Mouse (Mus musculus): ENCODE results near the gene Spryd7.
A peak's percentile ranks its signal among the peaks of the same experiment; 100 is the strongest.

The Spryd7 gene

GRCm38 (mm10) chr14:61529533-61529932 is 27.2 kb downstream of the Spryd7 start:
- H3K4me1 ChIP-seq (replicated peaks; ENCODE audit: low read depth, low read length), result peaks cover 27% of the 10 kb centered on the region
- no peaks in the 10 kb centered on the region for H3K27me3 ChIP-seq (ENCODE audit: insufficient read depth, low read length)
- H3K4me3 ChIP-seq (replicated peaks; ENCODE audit: low read length), result no peak overlapping the region
- no peak for TF ChIP-seq NANOG (IDR thresholded peaks at IDR 0.05; ENCODE audit: borderline replicate concordance, low read length)
- TF ChIP-seq CTCF (conservative IDR thresholded peaks at IDR 0.05; ENCODE audit: low read length), result no peak
- TF ChIP-seq POU5F1 (IDR thresholded peaks at IDR 0.05; ENCODE audit: borderline replicate concordance, low read length), result no peak
- no peaks in the 10 kb centered on the region for H3K9me3 ChIP-seq (ENCODE audit: low read length)
- H3K36me3 ChIP-seq (ENCODE audit: insufficient read depth, low read length), result 0 out of 2 replicates have a peak, but pooled peaks cover 3% of the 10 kb centered on the region

GRCm38 (mm10) chr14:61526006-61526405 is 30.7 kb downstream of the Spryd7 start:
- Histone ChIP-seq H3K36me3 (ENCODE audit: insufficient read depth, low read length) (no peaks in the 10 kb centered on the region), H3K4me3 (replicated peaks; ENCODE audit: low read length) (no peak overlapping the region), H3K9me3 (ENCODE audit: low read length) (no peaks in the 10 kb centered on the region), H3K4me1 (replicated peaks; ENCODE audit: low read depth, low read length) (peaks cover 28% of the 10 kb centered on the region), H3K27me3 (ENCODE audit: insufficient read depth, low read length) (no peaks in the 10 kb centered on the region)
- no peak for TF ChIP-seq CTCF (conservative IDR thresholded peaks at IDR 0.05; ENCODE audit: low read length)

- TF ChIP-seq CTCF (conservative IDR thresholded peaks at IDR 0.05; ENCODE audit: low read length) (no peak), POU5F1 (IDR thresholded peaks at IDR 0.05; ENCODE audit: borderline replicate concordance, low read length) (no peak), NANOG (IDR thresholded peaks at IDR 0.05; ENCODE audit: borderline replicate concordance, low read length) (no peak)
- H3K4me1 ChIP-seq (replicated peaks; ENCODE audit: low read depth, low read length), result peaks cover 22% of the 10 kb centered on the region
Observed at GRCm38 (mm10) chr14:61523821-61524220, 32.9 kb downstream of the Spryd7 start.

DNA sequence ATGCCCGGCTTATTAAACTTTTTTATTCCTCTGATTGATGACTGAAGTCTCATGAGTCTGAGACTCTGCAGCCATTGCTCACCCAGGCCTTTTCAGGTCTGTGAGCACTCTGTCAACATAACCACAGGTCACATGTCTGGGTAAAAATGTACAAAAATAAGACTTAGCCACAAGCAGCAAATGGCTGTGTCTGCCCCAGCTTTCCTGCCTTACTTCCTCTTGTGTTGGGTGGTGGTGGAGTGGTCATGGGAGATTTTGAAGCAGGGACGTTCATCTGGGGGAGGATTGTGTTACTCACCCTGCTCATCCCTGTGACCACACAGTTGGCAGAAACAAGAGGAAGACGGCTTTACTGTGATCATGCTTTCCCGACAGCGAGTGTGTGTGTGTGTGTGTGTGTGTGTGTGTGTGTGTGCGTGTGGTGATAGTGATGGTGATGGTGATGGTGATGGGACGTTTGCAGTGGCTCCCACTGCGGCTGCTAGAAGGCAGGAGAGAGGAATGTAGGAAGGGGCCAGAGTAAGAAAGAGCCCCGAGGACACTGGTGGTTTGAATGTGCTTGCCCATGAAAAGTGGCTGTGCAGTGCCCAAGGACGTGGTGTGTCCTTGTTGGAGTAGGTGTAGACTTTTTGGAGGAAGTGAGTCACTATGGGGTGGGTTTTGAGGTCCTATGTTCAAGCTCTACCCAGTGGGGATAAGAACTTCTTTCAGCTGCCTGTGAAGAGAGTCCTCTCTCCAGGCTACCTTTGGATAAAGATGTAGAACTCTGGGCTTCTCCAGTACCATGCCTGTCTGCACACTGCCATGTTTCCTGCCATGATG is 37.8 kb downstream of the Spryd7 start:
- Histone ChIP-seq H3K27me3 (ENCODE audit: insufficient read depth, low read length) (no peaks in the 10 kb centered on the region), H3K36me3 (ENCODE audit: insufficient read depth, low read length) (no peaks in the 10 kb centered on the region), H3K9me3 (ENCODE audit: low read length) (no peaks in the 10 kb centered on the region), H3K4me1 (replicated peaks; ENCODE audit: low read depth, low read length) (0 out of 2 replicates have a peak, but pooled peaks cover 5% of the 10 kb centered on the region), H3K4me3 (replicated peaks; ENCODE audit: low read length) (no peak overlapping the region)
- TF ChIP-seq CTCF (conservative IDR thresholded peaks at IDR 0.05; ENCODE audit: low read length) (no peak), NANOG (IDR thresholded peaks at IDR 0.05; ENCODE audit: borderline replicate concordance, low read length) (no peak), POU5F1 (IDR thresholded peaks at IDR 0.05; ENCODE audit: borderline replicate concordance, low read length) (no peak)

More at GRCm38 (mm10) chr14:61523821-61524220, 32.9 kb downstream of the Spryd7 start:
- no peaks in the 10 kb centered on the region for H3K36me3 ChIP-seq (ENCODE audit: insufficient read depth, low read length)
- no peaks in the 10 kb centered on the region for H3K27me3 ChIP-seq (ENCODE audit: insufficient read depth, low read length)
- H3K4me3 ChIP-seq (replicated peaks; ENCODE audit: low read length), result no peak overlapping the region
- no peaks in the 10 kb centered on the region for H3K9me3 ChIP-seq (ENCODE audit: low read length)

- Histone ChIP-seq H3K4me3 (replicated peaks; ENCODE audit: low read length) (no peak overlapping the region), H3K36me3 (ENCODE audit: insufficient read depth, low read length) (no peaks in the 10 kb centered on the region), H3K9me3 (ENCODE audit: low read length) (no peaks in the 10 kb centered on the region), H3K27me3 (ENCODE audit: insufficient read depth, low read length) (no peaks in the 10 kb centered on the region), H3K4me1 (replicated peaks; ENCODE audit: low read depth, low read length) (0 out of 2 replicates have a peak, but pooled peaks cover 5% of the 10 kb centered on the region)
- no peak for TF ChIP-seq NANOG (IDR thresholded peaks at IDR 0.05; ENCODE audit: borderline replicate concordance, low read length)
Observed at GRCm38 (mm10) chr14:61516471-61517426, 39.9 kb downstream of the Spryd7 start.

DNA sequence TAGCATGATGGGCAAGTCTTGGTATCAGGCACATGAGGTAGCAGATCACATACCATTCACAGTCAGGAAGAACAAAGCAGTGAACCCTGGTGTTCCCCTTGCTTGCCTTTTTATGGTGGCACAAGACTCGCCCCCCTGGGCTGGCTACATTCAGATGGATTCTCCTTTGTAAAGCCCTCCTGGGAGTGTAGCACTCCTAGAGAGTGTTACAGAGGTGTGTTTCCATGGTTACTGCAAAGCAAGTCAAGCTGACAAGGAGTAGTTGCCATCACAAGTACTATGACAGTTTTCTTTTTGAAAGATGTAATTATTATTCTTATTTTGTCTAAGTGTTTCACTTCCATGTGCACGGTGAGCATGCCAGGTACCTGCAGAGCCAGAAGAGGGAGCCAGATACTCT is 45.2 kb downstream of the Spryd7 start:
- peaks cover 10% of the 10 kb centered on the region for H3K9me3 ChIP-seq (ENCODE audit: low read length)
- no peaks in the 10 kb centered on the region for H3K27me3 ChIP-seq (ENCODE audit: insufficient read depth, low read length)
- TF ChIP-seq CTCF (conservative IDR thresholded peaks at IDR 0.05; ENCODE audit: low read length) (no peak), POU5F1 (IDR thresholded peaks at IDR 0.05; ENCODE audit: borderline replicate concordance, low read length) (no peak), NANOG (IDR thresholded peaks at IDR 0.05; ENCODE audit: borderline replicate concordance, low read length) (no peak)
- H3K4me3 ChIP-seq (replicated peaks; ENCODE audit: low read length), result no peak overlapping the region
- H3K36me3 ChIP-seq (ENCODE audit: insufficient read depth, low read length), result no peaks in the 10 kb centered on the region
- 0 out of 2 replicates have a peak, but pooled peaks cover 3% of the 10 kb centered on the region for H3K4me1 ChIP-seq (replicated peaks; ENCODE audit: low read depth, low read length)

- Histone ChIP-seq H3K27me3 (ENCODE audit: insufficient read depth, low read length) (no peaks in the 10 kb centered on the region), H3K36me3 (ENCODE audit: insufficient read depth, low read length) (no peaks in the 10 kb centered on the region), H3K4me3 (replicated peaks; ENCODE audit: low read length) (no peak overlapping the region), H3K4me1 (replicated peaks; ENCODE audit: low read depth, low read length) (no peaks in the 10 kb centered on the region), H3K9me3 (ENCODE audit: low read length) (no peaks in the 10 kb centered on the region)
- TF ChIP-seq NANOG (IDR thresholded peaks at IDR 0.05; ENCODE audit: borderline replicate concordance, low read length) (no peak), CTCF (conservative IDR thresholded peaks at IDR 0.05; ENCODE audit: low read length) (peak; percentile 73)
Observed at GRCm38 (mm10) chr14:61497716-61498490, 58.8 kb downstream of the Spryd7 start.

Data from E14TG2a.4 (cell line).